ENCODE assay signal across 19 mouse cellular contexts in the genomic region with DNA sequence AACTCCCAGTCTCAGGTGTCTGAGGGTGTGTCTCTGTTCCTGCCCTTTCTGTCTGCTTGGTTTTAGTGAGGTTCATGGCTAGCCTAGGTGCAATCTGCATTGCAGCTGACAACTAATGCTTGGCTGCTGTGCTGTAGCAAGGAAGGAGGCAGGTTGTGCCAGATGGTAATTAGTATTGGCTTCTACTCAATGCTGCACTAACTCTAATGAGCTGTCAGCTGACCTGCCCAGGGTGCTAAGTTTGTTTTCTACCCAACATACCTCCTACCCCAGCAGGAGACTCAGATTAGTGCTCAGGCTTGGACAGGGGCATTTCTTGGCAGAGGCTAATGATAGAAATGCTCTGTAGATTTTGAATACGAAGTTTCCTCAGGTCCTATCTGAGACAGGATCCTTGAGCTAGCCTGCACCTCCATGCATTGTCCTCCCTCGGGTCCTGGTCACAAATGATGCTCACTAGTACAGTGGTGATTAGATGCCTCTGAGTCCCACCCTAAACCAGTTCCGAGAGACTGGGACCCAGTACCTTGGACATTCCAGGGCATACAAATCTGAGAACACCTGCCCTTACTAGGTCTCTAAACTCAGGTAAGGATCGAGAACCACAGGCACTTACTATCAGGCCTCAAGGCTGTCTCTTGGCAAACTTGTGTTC.
DNase-seq lines count a peak whose midpoint lies in the region; ATAC-seq and TF ChIP-seq lines count a peak whose summit lies in the region.
"Had no signal": no experiment of that assay in that cellular context is flagged by ENCODE, and none has a peak within 500 bp of the region (broad histone marks: within the 10 kb centered on the region; RNA-seq: fewer than 3 reads in every experiment).

No protein-coding gene starts in this region.

- ATAC-seq in intestine, embryonic 15.5 days, result peak; percentile 39; the same call in 1 of the 2 replicates

- no peaks in the 10 kb centered on the region for H3K27me3 ChIP-seq in intestine, embryonic 15.5 days (replicated peaks)
- H3K27me3 ChIP-seq: embryonic facial prominence, embryonic 13.5 days; neural tube, embryonic 12.5 days; stomach, embryonic 15.5 days had no signal

- no peaks in the 10 kb centered on the region for H3K4me1 ChIP-seq in intestine, embryonic 15.5 days (replicated peaks)
- H3K4me1 ChIP-seq: embryonic facial prominence, embryonic 13.5 days; heart, embryonic 10.5 days; neural tube, embryonic 12.5 days; stomach, embryonic 15.5 days had no signal

- H3K36me3 ChIP-seq in intestine, embryonic 15.5 days, result no peaks in the 10 kb centered on the region
- H3K36me3 ChIP-seq: heart, embryonic 10.5 days; neural tube, embryonic 12.5 days; stomach, embryonic 15.5 days had no signal

- no peak overlapping the region for H3K4me2 ChIP-seq in intestine, embryonic 15.5 days (replicated peaks)
- H3K4me2 ChIP-seq: embryonic facial prominence, embryonic 13.5 days; neural tube, embryonic 12.5 days; stomach, embryonic 15.5 days had no signal

- TF ChIP-seq POLR2A in brain, embryonic 14.5 days (IDR thresholded peaks at IDR 0.05; ENCODE audit: borderline replicate concordance, extremely low read depth, insufficient read depth, insufficient read length, poor library complexity, severe bottlenecking), result no peak

- H3K9ac ChIP-seq in intestine, embryonic 15.5 days, result no peak overlapping the region
- H3K9ac ChIP-seq: embryonic facial prominence, embryonic 13.5 days; neural tube, embryonic 12.5 days; stomach, embryonic 15.5 days had no signal

- no peaks in the 10 kb centered on the region for H3K9me3 ChIP-seq in intestine, embryonic 15.5 days
- H3K9me3 ChIP-seq: embryonic facial prominence, embryonic 13.5 days; heart, embryonic 10.5 days; neural tube, embryonic 12.5 days; stomach, embryonic 15.5 days had no signal

- peak; percentile 11 for DNase-seq in kidney, adult 9 months
- no peak for DNase-seq in kidney, postnatal 4 days
- DNase-seq in Muller cell, postnatal 12 days (ENCODE audit: inconsistent ontology term), result peak; percentile 62
- peak; percentile 91 for DNase-seq in brain, embryonic 14.5 days (ENCODE audit: low read depth)
- DNase-seq in adrenal gland, adult 2 months, result no peak
- no peak for DNase-seq in heart, postnatal 4 days
- DNase-seq: cerebellum, adult 11 months; cerebellum, postnatal 36 days; gastrocnemius, postnatal 14 days; heart, postnatal 14 days; kidney, adult 8-10 months; lung, adult 2 months; lung, postnatal 4 days; spleen, adult 18-20 months had no signal

- no peak for TF ChIP-seq CTCF in brain, embryonic 14.5 days (IDR thresholded peaks at IDR 0.05; ENCODE audit: borderline replicate concordance, extremely low read depth, insufficient read depth, insufficient read length)

- H3K4me3 ChIP-seq in intestine, embryonic 15.5 days (replicated peaks), result no peak overlapping the region
- H3K4me3 ChIP-seq: embryonic facial prominence, embryonic 13.5 days; heart, embryonic 10.5 days; neural tube, embryonic 12.5 days; stomach, embryonic 15.5 days had no signal

- H3K27ac ChIP-seq in intestine, embryonic 15.5 days, result no peak overlapping the region
- H3K27ac ChIP-seq: embryonic facial prominence, embryonic 13.5 days; heart, embryonic 10.5 days; neural tube, embryonic 12.5 days; stomach, embryonic 15.5 days had no signal

- WGBS in intestine, embryonic 15.5 days, result 91% methylated on average over 4 of the region's 4 CpGs

Comparison
In these comparisons a context has a peak if more than half of its experiments do, and no peak if none do; other contexts are left out.
1. DNase-seq: peak in kidney, adult 9 months (single experiment), Muller cell, postnatal 12 days (single experiment) and brain, embryonic 14.5 days (single experiment); none in kidney, postnatal 4 days (0 of 2), adrenal gland, adult 2 months (single experiment) and heart, postnatal 4 days (single experiment).